Mouse (Mus musculus) frontal cortex, postnatal 10 days (tissue): ENCODE data around the gene Slc29a4.
A peak's percentile ranks its signal among the peaks of the same experiment; 100 is the strongest.

Source experiments
- DNase-seq, 2 experiments: peaks; one replicate each; pipeline ENCODE4 v3.0.0; 2022; ENCODE audit warnings: low spot score in 2 of 2, mixed read lengths in 1 of 2

The Slc29a4 gene

GRCm38 (mm10) chr5:142692248-142692647 is at the start of gene Slc29a4:
Gene Slc29a4, plus strand, starts transcription at chr5:142692512.
- DNase-seq, result peak; percentile 49 to 65

- DNase-seq, result no peak
Measured at GRCm38 (mm10) chr5:142648162-142648561, 44.1 kb upstream of the Slc29a4 start.

GRCm38 (mm10) chr5:142649460-142650050 is 42.8 kb upstream of the Slc29a4 start:
- no peak for DNase-seq

GRCm38 (mm10) chr5:142650390-142650789 is 41.9 kb upstream of the Slc29a4 start:
- DNase-seq, result no peak

- no peak for DNase-seq
Measured at GRCm38 (mm10) chr5:142650794-142651497, 41.4 kb upstream of the Slc29a4 start.

- DNase-seq, result no peak
Measured at GRCm38 (mm10) chr5:142652266-142652665, 40.0 kb upstream of the Slc29a4 start.

GRCm38 (mm10) chr5:142660656-142661434 is 31.5 kb upstream of the Slc29a4 start:
- no peak for DNase-seq

- DNase-seq, result no peak
Measured at GRCm38 (mm10) chr5:142667921-142668320, 24.4 kb upstream of the Slc29a4 start.

GRCm38 (mm10) chr5:142668556-142669263 is 23.6 kb upstream of the Slc29a4 start:
- DNase-seq, result no peak

GRCm38 (mm10) chr5:142669726-142670125 is 22.6 kb upstream of the Slc29a4 start:
- no peak for DNase-seq

- DNase-seq, result peak in 1 of 2 experiments; percentile 27
Measured at GRCm38 (mm10) chr5:142673082-142673481, 19.2 kb upstream of the Slc29a4 start.

GRCm38 (mm10) chr5:142678141-142678571 is 14.2 kb upstream of the Slc29a4 start:
- no peak for DNase-seq

- no peak for DNase-seq
Measured at GRCm38 (mm10) chr5:142679065-142679464, 13.2 kb upstream of the Slc29a4 start.

GRCm38 (mm10) chr5:142681911-142682310 is 10.4 kb upstream of the Slc29a4 start:
- DNase-seq, result no peak

- no peak for DNase-seq
Measured at GRCm38 (mm10) chr5:142682529-142682928, 9.8 kb upstream of the Slc29a4 start.

- DNase-seq, result no peak
Measured at GRCm38 (mm10) chr5:142688866-142689265, 3.4 kb upstream of the Slc29a4 start.

- no peak for DNase-seq
Measured at GRCm38 (mm10) chr5:142690343-142690742, 2.0 kb upstream of the Slc29a4 start.

GRCm38 (mm10) chr5:142692971-142693737 is 842 bp downstream of the Slc29a4 start:
- no peak for DNase-seq

GRCm38 (mm10) chr5:142693738-142694430 is 1.6 kb downstream of the Slc29a4 start:
- DNase-seq, result no peak

- peak in 1 of 2 experiments; percentile 51 for DNase-seq
Measured at GRCm38 (mm10) chr5:142694627-142695340, 2.5 kb downstream of the Slc29a4 start.
